Mouse (Mus musculus): ENCODE measurements around the gene H13. TPM values are rescaled to one million over a fixed set of nuclear protein-coding genes. Genes with fewer than 3 reads are reported as not detected.

Gene H13
- polyA plus RNA-seq, 1 experiment from 2014 or later, result 169 TPM

DNA sequence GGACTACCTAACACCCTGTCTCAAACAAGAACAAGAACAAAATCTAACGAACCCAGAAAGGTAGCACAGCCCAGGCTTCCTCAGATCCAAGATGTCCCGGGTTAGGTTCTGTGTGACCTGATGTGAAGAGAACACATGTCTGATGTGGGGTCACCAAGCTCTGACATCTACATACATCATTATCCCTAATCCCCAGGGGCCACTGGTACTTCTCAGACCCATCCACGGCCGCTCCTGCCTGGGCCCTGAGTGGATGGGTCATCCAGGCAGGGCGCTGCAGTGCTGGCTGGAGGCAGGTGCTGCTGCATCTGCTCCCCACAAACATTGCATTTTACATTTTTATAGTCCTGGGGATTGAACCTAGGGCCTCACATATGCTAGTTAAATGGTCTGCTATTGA, 71.2 kb downstream of the H13 start:
- no peaks in the 10 kb centered on the region for H3K27me3 ChIP-seq
- H3K9ac ChIP-seq, result no peak overlapping the region
- H3K36me3 ChIP-seq, result no peaks in the 10 kb centered on the region
- WGBS, result 59% methylated on average over 5 of the region's 5 CpGs
- H3K4me3 ChIP-seq, result no peak overlapping the region
- ATAC-seq (ENCODE audit: low FRiP score), result no peak
- H3K9me3 ChIP-seq, result no peaks in the 10 kb centered on the region
- H3K27ac ChIP-seq, result no peak overlapping the region
- no peak overlapping the region for H3K4me2 ChIP-seq
- peaks cover 61% of the 10 kb centered on the region for H3K4me1 ChIP-seq (replicated peaks)

DNA sequence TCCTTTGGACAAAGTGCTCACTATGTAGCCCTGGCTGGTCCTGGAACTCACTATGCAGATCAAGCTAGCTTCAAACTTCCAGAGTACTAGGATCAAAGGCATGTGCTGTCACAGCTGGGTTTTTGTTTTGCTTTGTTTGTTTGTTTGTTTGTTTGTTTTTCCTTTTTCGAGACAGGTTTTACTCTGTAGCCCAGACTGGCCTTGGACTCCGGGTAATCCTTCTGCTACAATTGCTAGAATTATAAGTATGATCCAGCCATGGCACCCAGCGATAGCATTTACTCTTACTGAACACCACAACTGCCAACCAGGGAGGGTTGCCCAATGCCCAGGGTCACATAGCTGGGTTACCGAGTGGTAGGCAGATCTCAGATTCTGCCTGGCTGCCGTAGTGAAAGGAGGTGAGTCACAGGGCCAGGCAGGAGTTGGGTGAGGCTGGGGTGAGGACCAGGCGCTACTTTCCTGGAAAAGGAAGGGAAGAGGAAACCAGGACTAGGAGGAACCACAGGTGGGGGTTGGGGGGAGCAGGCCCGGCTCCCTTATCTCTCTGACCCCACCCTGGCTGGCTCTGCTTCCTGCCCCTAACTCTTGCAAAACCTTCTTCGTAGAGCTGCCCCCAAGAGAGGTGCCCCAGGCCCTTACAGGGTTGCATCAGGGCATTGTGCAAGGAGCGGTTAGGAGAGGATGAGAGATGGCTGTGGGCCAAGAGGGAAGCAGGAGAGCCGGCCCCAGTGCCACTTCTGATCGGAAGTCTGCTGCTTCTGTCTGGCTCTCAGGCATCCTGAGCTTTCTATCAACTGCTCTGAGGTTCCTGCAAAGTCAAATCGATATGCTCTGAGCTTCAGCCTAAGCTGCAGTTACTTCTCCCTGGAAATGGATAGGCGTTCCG, 72.1 kb downstream of the H13 start:
- no peak overlapping the region for H3K4me3 ChIP-seq
- peak overlapping the region; percentile 25; the same call in 1 of the 2 replicates for H3K4me2 ChIP-seq
- peak; percentile 32; the same call in 1 of the 2 replicates for ATAC-seq (ENCODE audit: low FRiP score)
- H3K9me3 ChIP-seq, result no peaks in the 10 kb centered on the region
- peak overlapping the region; percentile 19; the same call in 1 of the 2 replicates for H3K9ac ChIP-seq
- H3K27me3 ChIP-seq, result no peaks in the 10 kb centered on the region
- H3K4me1 ChIP-seq (replicated peaks), result peaks cover 52% of the 10 kb centered on the region
- H3K27ac ChIP-seq, result peak overlapping the region; percentile 62
- 44% methylated on average over 14 of the region's 14 CpGs for WGBS
- H3K36me3 ChIP-seq, result no peaks in the 10 kb centered on the region

DNA sequence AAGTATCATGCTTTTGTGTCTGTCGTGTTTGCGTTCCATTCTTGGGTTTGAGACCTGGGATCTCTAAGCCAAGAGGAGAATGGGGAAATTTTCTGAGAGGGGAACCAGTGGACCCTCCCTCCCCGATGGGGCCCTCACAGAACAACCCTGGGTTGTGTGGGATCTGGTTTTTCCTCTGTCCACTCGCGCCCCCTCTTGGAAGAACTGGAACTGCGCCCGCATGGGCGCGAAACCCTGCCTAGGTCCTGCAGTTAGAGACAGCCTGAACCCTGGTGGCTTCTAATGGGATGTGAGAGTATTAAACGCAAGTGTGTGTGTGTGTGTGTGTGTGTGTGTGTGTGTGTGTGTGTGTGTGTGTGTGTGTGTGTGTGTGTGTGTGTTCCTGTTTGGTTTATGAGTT, 73.2 kb downstream of the H13 start:
- H3K9me3 ChIP-seq, result no peaks in the 10 kb centered on the region
- H3K36me3 ChIP-seq, result no peaks in the 10 kb centered on the region
- peaks cover 43% of the 10 kb centered on the region for H3K4me1 ChIP-seq (replicated peaks)
- no peak overlapping the region for H3K9ac ChIP-seq
- H3K4me3 ChIP-seq, result no peak overlapping the region
- H3K4me2 ChIP-seq, result no peak overlapping the region
- WGBS, result 21% methylated on average over 10 of the region's 10 CpGs
- no peaks in the 10 kb centered on the region for H3K27me3 ChIP-seq
- ATAC-seq (ENCODE audit: low FRiP score), result no peak
- peak overlapping the region; percentile 62; the same call in 1 of the 2 replicates for H3K27ac ChIP-seq

DNA sequence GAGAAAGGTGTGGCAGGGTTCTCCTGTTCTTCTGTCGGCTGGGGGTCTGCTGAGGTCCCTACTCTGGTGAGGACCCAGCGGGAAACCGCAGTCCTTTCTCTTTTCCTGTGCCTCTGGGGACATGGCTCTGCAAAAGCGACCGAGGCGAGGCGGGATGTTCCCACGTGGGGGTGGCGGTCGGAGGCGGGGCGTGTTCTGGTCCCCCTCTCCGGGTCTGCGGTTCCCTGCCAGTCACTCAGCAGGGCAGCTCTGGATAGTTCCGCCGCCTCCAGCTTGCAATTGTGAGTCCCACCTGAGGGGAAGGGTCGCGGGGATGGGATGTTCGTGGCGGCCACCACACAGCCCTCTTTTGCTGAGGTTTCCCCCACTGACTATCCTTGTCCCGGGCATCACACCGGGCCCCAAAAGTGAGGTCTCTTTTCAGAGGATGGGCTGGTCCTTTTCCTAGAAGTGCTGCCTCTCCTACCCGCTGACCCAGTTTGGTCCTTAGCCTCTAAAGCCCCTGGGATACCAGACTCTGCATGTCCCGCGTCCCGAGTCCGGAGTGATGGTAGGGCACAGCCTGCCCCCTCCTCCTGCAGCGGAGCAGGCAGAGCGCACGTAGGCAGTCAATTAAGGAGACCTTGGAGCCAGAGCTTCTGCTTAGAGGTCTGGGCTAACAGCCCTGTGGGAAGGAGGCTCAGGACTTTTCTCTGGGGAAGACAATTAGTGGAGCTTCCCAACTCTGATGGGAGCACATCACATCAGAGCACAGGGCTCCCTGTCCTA, 84.9 kb downstream of the H13 start, which contains the start of gene Cox4i2:
Gene Cox4i2, plus strand, starts transcription at position 230 of the 768 bp plus-strand sequence.
- Histone ChIP-seq H3K36me3 (no peaks in the 10 kb centered on the region), H3K4me3 (peak within 1 kb of the TSS; percentile 21), H3K27ac (no peak within 1 kb of the TSS), H3K9me3 (no peaks in the 10 kb centered on the region), H3K4me2 (peak within 1 kb of the TSS; percentile 52), H3K4me1 (replicated peaks) (peaks cover 32% of the 10 kb centered on the region), H3K27me3 (peaks cover 19% of the 10 kb centered on the region), H3K9ac (peak within 1 kb of the TSS; percentile 58)
- WGBS, result 2% methylated on average over 30 of the region's 30 CpGs
- ATAC-seq (ENCODE audit: low FRiP score), result no peak

DNA sequence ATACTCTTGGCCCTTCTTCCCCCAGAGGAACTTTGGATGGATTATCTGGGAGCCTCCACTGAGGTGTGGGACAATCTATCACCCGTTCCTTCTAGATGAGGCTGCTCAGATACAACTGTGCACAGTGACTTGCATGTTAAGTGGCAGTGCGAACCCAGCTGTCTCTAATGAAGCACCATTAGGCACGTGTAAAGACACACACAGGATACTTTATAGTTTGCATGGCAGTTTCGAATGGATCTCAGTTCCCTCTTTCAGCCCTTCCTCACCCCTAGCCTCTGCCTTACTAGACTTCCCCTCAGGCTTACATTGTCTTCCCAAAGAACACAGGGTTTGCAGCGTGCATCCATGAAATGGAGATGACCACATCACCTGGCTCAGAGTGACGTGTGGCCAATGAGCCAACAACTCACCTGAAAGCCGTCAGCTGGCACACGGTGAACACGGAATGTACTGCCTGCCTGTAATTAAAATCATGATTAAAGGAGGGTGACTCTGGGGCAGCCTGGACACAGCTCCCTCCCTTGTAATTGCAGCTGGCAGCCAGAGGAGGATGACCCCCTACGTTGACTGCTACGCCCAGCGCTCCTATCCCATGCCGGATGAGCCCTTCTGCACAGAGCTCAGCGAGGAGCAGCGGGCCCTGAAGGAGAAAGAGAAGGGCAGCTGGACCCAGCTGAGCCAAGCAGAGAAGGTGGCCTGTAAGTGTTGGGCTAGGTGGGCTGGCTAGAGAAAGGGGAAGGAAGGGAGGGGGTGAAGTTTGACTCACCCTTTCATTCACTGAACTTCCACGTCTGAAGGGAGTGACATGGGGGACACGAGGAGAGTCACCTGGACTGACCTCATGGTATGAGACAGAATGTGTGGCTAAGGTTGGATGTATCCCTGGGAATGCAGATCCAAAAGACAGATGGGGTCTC, 87.5 kb downstream of the H13 start:
- H3K27me3 ChIP-seq, result peaks cover 19% of the 10 kb centered on the region
- no peak overlapping the region; the same call in 1 of the 2 replicates for H3K27ac ChIP-seq
- WGBS, result 57% methylated on average over 17 of the region's 17 CpGs
- H3K4me1 ChIP-seq (replicated peaks), result peaks cover 32% of the 10 kb centered on the region
- ATAC-seq (ENCODE audit: low FRiP score), result peak; percentile 19; the same call in 1 of the 2 replicates
- H3K9me3 ChIP-seq, result no peaks in the 10 kb centered on the region
- H3K36me3 ChIP-seq, result no peaks in the 10 kb centered on the region
- no peak overlapping the region for H3K4me3 ChIP-seq
- H3K9ac ChIP-seq, result no peak overlapping the region
- no peak overlapping the region for H3K4me2 ChIP-seq

DNA sequence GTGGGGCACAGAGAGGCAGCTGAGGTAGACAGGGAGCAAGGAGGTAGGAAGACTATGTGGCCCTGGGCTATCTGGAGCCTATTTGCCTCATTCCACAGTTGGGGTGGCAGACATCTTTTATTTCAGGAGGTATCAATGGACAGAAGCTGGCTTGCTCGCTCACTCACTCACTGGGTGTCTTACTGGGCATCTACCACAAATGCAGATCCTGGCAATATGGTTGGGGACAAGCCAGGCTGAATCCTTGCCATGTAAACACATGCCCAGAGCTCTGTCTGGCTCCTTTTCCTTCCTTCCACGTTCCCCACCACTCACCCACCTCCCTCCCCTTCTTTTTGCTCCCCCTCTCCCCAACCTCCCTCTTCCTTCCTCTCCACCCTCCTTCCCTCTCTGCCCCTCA, 88.2 kb downstream of the H13 start:
- Histone ChIP-seq H3K9ac (no peak overlapping the region), H3K36me3 (no peaks in the 10 kb centered on the region), H3K4me1 (replicated peaks) (peaks cover 32% of the 10 kb centered on the region), H3K9me3 (no peaks in the 10 kb centered on the region), H3K4me2 (no peak overlapping the region), H3K4me3 (no peak overlapping the region), H3K27me3 (peaks cover 19% of the 10 kb centered on the region), H3K27ac (no peak overlapping the region)
- no peak for ATAC-seq (ENCODE audit: low FRiP score)
- 69% methylated on average over 2 of the region's 2 CpGs for WGBS

Other genes starting within 250 kb of the H13 start
- gene Defb23, start 204.8 kb upstream of the H13 start, polyA plus RNA-seq (2015; fragmentation: Nextera tagmentation; extraction: Ambion mirVana), result not detected in 2 replicates
- not detected in 2 replicates for gene Defb20, start 192.4 kb upstream of the H13 start, polyA plus RNA-seq (2015; fragmentation: Nextera tagmentation; extraction: Ambion mirVana)
- not detected in 2 replicates for gene Defb22, start 179.3 kb upstream of the H13 start, polyA plus RNA-seq (2015; fragmentation: Nextera tagmentation; extraction: Ambion mirVana)
- gene Defb26, start 157.8 kb upstream of the H13 start, polyA plus RNA-seq (2015; fragmentation: Nextera tagmentation; extraction: Ambion mirVana), result not detected in 2 replicates
- gene Defb28, start 151.2 kb upstream of the H13 start, polyA plus RNA-seq (2015; fragmentation: Nextera tagmentation; extraction: Ambion mirVana), result not detected in 2 replicates
- gene Defb29, start 129.4 kb upstream of the H13 start, polyA plus RNA-seq (2015; fragmentation: Nextera tagmentation; extraction: Ambion mirVana), result not detected in 2 replicates
- not detected in 2 replicates for gene Gm17416, start 100.1 kb upstream of the H13 start, polyA plus RNA-seq (2015; fragmentation: Nextera tagmentation; extraction: Ambion mirVana)
- not detected in 2 replicates for gene Defb21, start 96.7 kb upstream of the H13 start, polyA plus RNA-seq (2015; fragmentation: Nextera tagmentation; extraction: Ambion mirVana)
- gene Defb19, start 89.1 kb upstream of the H13 start, polyA plus RNA-seq (2015; fragmentation: Nextera tagmentation; extraction: Ambion mirVana), result not detected in 2 replicates
- gene Defb45, start 70.1 kb upstream of the H13 start, polyA plus RNA-seq (2015; fragmentation: Nextera tagmentation; extraction: Ambion mirVana), result not detected in 2 replicates
- gene Defb36, start 65.1 kb upstream of the H13 start, polyA plus RNA-seq (2015; fragmentation: Nextera tagmentation; extraction: Ambion mirVana), result not detected in 2 replicates
- gene Defb25, start 46.4 kb upstream of the H13 start, polyA plus RNA-seq (2015; fragmentation: Nextera tagmentation; extraction: Ambion mirVana), result not detected in 2 replicates
- gene Rem1, start 42.5 kb upstream of the H13 start, polyA plus RNA-seq (2015; fragmentation: Nextera tagmentation; extraction: Ambion mirVana), result 0.30 and 0.57 TPM in 2 replicates
- gene Mcts2, start 17.6 kb downstream of the H13 start, polyA plus RNA-seq (2015; fragmentation: Nextera tagmentation; extraction: Ambion mirVana), result 39.4 and 47.2 TPM in 2 replicates
- 68.7 and 87.0 TPM in 2 replicates for gene Id1, start 66.8 kb downstream of the H13 start, polyA plus RNA-seq (2015; fragmentation: Nextera tagmentation; extraction: Ambion mirVana)
- gene Cox4i2, start 84.7 kb downstream of the H13 start, polyA plus RNA-seq (2015; fragmentation: Nextera tagmentation; extraction: Ambion mirVana), result 4.6 and 5.4 TPM in 2 replicates
- 173 and 179 TPM in 2 replicates for gene Bcl2l1, start 162.3 kb downstream of the H13 start, polyA plus RNA-seq (2015; fragmentation: Nextera tagmentation; extraction: Ambion mirVana)
- 21.9 and 24.8 TPM in 2 replicates for gene Tpx2, start 178.5 kb downstream of the H13 start, polyA plus RNA-seq (2015; fragmentation: Nextera tagmentation; extraction: Ambion mirVana)
- not detected in 2 replicates for gene Mylk2, start 241.9 kb downstream of the H13 start, polyA plus RNA-seq (2015; fragmentation: Nextera tagmentation; extraction: Ambion mirVana)